Mouse (Mus musculus): ENCODE data around the gene Ntrk3.

Ntrk3 gene

DNA sequence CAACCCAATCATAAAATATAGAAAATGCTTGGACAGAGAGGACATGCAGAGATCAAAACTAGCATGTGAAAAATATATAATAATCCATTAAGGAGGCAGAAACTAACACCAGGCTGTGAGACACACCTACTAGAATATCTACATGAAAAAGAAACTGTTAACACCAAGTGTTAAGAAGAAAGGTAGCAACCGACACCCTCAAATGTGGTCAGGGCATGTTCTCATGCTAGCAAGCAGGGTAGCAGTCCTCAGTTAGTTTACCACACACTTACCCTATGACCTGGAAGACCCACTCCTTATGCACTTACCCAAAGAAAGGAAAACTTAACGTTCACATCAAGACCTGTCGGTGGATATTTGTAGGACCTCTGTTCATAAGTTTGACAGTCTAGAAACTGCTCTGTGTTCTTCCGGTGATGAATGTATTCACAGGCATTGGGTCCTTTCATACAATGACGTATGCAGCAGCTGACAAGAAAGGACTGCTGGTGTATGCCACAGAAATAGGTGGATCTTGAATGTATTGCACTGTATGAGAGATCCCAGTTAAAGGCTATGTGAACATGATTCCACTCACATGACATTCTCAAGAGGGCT is at the start of gene Ntrk3:
Gene Ntrk3 (minus strand): TSS at position 399 of the 597 bp plus-strand sequence.
- in situ Hi-C loops (cut with MboI, MseI) = no loop called here

DNA sequence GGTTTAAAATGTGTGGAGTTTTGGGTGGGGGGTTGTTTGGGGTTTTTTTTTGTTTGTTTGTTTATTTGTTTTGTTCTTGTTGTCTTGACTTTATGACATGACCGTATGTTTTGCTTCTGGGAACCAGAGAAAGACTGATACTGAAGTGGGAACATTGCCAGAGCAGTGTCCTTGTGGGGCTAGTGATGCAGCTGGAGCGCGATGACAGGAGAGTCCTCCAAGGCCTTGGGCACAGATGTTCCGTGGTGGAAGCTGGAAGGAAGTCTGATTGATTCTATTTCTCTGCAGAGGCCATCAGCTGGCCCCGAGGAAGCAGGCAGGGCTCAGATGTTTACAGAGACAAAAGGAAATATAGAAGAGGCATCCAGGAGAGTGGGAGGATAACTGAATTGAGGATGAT is 48.1 kb upstream of the Ntrk3 start:
- in situ Hi-C loops (cut with MboI, MseI) = no loop called here

DNA sequence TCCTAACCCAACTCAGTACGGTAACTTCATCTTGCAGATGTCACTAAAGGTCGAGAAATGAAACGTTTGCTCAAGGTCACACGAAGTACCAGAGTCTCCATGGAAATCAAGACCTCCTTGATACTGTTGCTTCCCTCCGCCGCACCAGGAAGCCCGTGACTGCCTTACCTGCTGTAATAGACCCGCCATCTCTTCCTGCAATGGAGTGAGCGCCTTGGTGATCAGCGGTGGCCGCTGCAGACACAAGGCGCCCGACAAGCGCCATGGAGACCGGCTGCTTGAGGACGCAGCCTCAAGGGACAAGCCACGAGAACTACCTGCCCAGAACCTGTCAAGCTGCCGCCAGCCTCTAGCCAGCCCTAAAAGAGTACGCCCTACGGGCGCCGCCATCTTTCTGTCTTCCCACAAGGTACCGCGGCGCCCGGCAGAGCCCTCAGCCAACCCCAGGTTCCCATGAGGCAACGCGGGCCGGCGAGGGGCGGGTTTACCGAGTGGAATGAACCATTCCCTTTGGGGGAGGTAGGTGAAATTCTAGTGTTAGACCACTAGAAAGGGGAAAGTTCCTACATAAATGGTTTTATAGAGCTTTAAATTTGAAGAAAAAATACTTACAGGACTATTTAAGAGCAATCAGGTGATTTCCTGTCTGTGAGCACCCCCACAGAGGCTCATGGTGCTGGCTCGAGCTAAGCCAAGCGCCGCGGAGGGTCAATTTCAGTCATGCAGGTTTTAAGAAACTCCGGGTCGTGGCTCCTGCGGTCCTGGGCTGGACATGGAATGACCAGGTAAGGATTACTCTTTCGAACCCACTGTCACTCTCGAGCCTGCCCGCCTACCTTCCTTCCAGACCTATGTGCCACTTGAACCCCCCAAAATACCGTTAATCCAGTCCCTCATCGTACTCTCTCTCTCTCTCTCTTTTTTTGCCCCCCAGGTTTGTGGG is 45.1 kb upstream of the Ntrk3 start, which contains the start of the genes Mrps11 and Mrpl46:
Gene Mrps11 (plus strand): TSS at position 481 of the 943 bp plus-strand sequence.
Gene Mrpl46 (minus strand): TSS at position 893 of the 943 bp plus-strand sequence.
- in situ Hi-C loops (cut with MboI, MseI) = no loop called here

DNA sequence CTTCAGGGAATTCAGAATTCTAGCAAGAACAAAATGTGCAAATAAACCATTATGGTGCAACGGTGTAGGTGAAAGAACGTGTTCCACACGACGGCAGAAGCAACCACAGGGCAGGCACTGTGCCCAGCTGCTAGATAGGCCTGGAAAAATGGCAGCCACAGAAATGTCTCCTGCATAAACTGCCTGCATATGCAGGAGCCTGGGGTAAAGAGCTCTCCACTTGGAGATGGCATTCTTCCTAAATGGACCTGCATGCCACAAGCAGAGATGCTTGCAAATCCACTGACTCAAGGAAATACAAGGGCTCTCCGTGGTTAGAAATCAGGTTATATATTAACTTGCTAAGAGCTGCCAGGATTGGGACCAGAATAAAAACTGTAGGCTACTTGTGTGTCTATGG is 40.9 kb upstream of the Ntrk3 start:
- in situ Hi-C loops (cut with MboI, MseI) = no loop called here

DNA sequence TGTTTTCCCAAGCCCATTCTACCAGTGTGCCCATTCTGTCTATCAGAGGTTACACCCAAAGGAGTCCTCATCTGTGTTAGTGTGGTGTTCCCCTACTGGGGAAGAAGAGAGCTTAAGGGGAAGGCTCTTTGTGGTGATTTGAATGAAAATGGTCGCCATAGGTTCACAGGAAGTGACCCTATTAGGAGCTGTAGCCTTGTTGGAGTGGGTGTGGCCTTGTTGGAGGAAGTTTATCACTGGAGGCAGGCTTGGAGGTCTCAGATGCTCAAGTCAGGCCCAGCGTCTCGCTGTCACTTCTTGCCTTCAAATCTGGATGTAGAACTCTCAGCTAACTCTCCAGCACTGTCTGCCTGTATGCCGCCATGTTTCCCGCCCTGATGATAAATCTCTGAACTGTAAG is 33.1 kb upstream of the Ntrk3 start:
- in situ Hi-C loops (cut with MboI, MseI) = loop anchor here in 1 of 2 experiments (25.0 kb wide), 3 partner anchors 984 to 1459 kb away; no protein-coding TSS in a partner anchor

DNA sequence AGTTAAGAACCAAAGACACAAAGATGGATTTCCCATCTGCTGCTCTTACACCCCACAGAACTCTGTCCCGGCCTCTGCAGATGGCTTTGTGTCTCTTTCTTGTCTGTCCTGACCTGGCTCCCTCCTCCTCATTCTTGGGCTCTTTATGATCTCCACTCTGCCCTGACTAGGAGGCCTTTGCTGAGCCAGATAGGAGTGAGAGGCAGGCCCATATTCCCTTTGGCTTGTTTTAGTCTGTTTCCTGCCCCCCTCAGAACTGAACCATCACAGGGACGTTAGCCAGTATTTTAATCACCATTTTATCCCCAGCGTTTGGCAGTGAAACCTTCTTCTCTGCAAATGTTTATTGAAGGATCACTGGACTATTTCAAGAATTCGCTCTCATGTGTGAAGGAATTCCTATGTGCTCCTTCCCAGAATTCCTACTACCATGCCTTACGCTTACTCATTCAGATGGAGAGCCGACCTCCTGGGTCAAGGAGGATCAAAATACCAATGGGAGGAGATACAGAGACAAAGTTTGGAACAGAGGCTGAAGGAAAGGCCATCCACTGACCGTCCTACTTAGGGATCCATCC is 31.4 kb upstream of the Ntrk3 start:
- in situ Hi-C loops (cut with MboI, MseI) = loop anchor here (5.0 to 25.0 kb wide), 7 partner anchors 112 to 1457 kb away; no protein-coding TSS in a partner anchor

DNA sequence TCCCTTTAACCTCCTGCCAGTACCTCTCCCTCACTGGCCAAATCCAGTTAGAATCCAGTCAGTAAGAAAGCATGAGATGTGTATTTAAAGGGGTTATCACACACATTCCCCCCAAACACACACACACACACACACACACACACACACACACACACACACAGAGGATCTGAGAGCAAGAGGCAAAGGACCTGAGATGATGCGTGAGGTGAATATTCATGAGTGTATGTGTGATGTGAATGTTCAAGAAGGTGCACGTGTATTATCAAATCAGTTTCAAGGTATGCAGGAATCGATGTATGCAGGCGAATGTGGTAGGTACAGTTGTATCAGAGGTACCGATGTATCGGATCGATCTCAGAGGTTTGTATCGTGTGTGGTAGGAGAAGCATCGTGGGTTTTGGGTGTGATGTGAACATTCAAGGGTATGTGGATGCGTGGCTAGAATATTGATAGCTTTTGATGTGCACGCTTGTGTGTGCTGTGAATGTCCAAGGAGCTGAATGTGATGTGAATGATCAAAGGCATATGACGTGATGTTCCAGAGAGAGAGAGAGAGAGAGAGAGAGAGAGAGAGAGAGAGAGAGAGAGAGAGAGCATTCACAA is 30.2 kb upstream of the Ntrk3 start:
- in situ Hi-C loops (cut with MboI, MseI) = loop anchor here (5.0 to 25.0 kb wide), 7 partner anchors 111 to 1456 kb away; no protein-coding TSS in a partner anchor

DNA sequence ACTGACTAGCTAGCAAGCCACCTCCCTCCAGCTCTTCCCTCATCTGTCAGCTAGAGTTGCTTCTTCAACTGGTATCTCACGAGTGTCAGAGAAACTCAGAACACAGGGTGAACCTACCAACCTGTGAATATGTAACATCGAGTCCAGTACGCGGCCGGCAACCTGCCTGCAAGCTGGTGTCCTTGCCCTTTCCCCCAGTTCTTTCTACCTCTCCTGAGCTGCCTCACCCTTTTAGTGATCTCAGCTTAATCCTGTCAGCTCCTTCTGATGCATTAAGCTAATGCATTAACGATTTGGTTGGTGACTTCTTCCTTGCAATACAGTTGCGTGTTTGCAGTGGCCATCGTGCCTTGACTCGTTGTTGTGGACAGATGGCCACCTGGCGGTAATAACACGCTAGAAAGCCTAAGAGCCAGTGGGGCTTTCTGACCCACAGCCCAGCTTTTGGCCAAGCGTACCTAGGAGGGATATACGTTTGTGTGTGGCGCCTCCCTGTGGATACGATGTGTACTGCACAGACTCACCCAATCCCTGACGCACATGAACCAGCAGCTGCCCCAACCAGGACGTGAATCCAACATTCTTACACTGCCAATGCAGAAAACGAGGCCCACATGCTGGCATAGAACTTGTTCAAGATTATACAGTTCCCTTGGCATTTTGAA is 28.3 kb upstream of the Ntrk3 start:
- in situ Hi-C loops (cut with MboI, MseI) = loop anchor here (5.0 to 25.0 kb wide), 7 partner anchors 109 to 1454 kb away; no protein-coding TSS in a partner anchor

DNA sequence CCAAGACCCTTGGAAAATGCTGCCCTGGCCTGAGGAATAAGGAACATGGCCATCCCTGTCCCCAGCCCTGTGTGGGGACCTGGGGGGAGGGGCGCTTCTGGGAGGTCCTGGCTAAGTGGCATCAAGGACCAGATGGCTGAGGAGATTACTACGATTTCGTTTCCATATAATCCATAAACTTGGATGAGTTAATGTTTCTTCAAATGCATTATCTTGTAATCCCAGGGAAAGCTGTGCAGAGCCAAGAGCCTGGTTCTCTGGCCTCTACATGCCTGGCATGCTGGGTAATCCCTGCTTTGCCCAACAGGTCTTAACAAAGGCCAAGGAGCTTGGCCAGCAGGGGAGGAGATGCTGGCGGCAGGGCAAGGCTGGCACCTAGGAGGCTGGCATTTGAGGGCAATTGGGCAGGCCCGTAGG is 27.4 kb upstream of the Ntrk3 start:
- in situ Hi-C loops (cut with MboI, MseI) = loop anchor here (5.0 to 25.0 kb wide), 7 partner anchors 108 to 1453 kb away; no protein-coding TSS in a partner anchor

DNA sequence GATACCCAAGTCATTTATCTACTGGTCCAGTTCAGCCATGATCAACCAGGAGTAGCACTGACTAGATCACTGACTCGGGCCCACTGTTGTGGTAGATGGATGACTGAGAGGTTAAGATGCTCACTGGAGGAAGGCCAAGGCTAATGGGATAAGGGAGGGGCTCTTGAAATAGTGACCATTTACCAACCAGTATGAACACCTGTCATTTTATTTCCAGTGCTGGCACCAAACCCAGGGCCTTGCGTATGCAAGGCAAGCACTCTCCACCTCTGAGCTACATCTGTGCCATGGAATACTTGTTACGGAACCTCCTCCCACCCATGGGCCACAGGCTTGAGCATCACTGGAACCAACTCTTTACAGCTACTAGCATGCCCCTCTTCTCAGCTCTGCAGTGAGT is 26.0 kb upstream of the Ntrk3 start:
- in situ Hi-C loops (cut with MboI, MseI) = loop anchor here (10.0 to 25.0 kb wide), 5 partner anchors 109 to 1452 kb away; no protein-coding TSS in a partner anchor

DNA sequence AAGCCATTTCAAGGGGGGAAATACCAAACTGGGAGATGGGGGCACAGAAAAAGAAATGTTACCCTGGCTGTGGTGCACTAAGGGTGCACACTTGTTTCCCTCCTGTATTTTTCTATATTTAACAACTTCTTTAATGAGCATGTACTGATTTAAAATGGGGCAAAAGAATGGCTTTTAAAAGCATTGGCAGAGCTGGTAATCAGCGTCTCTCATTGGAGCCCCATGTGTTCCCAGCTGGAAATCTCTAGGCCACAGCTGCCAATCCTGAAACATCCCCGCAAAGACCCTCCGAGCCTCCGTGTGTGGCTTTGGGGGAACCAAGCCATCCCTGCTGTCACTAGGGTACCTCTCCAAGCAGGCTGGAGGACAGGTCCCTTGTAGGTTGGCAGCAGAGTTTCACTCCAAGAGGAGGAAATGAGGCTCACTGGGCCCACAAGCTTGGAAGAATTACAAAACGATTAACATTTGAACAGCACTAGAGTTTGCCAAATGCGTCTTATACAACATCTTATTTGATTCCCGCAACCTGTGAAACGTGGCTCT is 16.7 kb upstream of the Ntrk3 start:
- in situ Hi-C loops (cut with MboI, MseI) = loop anchor here in 1 of 2 experiments (25.0 kb wide), 3 partner anchors 967 to 1442 kb away; no protein-coding TSS in a partner anchor

DNA sequence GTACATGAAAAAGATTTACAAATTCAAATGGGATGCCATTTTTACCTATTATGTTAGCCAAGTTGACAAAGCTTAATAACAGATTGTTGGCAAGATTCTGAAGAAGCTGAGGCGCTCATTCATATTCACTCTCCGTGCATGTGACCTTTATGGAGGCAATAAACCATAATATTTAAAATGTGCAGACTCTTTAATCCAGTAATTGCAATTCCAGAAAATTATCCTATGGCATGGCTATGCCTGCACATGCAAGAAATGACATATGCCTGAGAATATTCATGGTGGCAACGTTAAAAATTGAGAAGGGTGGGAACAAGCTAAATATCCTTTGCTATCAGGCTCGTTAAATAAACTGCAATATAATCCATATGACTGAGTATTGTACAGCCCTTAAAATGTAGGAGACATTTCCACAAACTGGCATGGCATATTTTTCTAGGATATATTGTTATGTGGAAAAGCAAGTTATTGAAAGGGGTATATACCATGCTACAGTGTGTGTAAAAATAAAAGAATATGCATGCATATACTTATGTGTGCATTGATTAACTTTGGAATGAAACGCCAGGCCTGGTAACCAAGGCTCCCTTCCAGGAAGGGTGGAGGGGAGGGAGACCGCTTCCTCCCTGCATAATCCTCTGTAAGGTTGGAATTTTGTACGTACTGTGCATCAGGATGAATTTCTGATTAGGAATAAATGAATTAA is 16.1 kb upstream of the Ntrk3 start:
- in situ Hi-C loops (cut with MboI, MseI) = loop anchor here in 1 of 2 experiments (25.0 kb wide), 3 partner anchors 967 to 1442 kb away; no protein-coding TSS in a partner anchor

DNA sequence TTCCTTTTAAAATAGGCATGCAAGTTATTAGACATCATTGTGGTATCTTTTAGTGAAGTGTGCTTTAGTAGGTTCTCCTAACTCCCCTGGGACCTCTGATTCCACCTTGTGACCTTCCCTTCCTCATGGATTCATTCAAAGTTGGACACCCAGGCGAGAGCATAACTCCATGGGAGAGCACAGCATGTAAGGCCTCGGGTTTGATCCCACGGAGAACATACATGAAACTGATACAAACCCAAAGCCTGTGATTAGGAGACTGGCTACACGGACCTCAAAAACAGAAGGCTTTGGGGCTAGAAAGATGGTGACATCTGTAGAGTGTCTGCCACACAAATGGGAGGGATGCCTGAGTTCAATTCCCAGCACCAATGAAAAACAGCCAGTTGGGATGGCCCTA is 15.1 kb upstream of the Ntrk3 start:
- in situ Hi-C loops (cut with MboI, MseI) = loop anchor here in 1 of 2 experiments (25.0 kb wide), 3 partner anchors 966 to 1441 kb away; no protein-coding TSS in a partner anchor

DNA sequence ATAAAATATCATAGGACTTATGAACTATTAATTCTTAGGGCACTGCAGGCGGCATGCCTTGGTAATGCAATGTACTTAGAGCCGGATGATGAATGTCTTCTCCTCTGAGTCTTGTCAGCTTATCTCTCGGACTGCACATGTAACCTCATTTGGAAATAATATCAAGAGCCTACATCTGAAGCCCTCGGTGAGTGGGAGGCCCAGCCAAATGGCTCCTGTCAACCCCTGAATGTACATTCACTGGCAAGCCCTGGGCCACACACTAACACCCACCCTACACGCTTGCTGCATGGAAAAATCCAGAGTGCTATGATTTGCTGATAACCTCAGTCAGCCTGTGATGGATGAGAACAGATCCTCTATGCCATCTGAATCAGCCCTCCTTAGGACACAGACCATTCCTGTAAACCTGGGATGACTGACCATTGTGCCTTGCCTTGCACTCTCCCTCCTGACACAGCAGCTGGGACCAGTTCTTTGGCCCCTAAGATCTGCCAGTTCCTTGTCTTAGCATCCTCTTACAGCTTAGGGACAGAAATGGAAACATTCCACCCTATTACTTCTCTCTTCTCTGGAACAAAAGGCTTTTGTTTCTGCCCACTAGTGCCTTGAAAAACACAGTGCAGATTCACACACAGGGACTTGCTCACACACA is 6.0 kb upstream of the Ntrk3 start:
- in situ Hi-C loops (cut with MboI, MseI) = no loop called here

DNA sequence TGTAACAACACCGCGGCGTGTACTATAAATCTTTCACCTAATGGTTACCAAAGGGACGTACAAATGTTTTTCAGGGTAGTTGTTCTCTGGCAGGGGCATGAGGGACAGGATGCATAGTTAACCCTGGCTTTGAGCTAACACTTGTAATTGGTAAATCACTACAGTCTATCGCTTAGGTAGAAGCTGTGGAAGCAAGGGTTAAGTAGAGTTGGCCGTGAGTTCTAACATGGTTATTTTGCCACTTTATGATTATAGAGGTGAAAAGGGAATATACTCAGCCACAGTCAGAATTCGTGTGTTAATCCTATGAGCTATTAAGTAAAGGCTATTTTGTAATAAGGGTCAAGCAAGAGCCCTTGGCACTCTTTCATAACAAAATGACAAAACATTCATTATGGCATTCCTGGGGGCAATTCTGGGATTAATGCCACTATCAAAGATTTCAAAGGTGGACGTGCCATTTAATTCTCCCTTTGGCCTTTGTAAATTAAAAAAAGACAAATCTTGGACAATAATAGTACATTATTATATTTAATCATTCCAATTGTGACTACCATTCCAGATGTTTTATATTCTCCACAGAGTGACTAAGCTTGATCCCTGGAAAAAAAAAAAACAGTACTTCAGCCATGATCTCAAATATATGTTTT is 1.7 kb upstream of the Ntrk3 start:
- in situ Hi-C loops (cut with MboI, MseI) = no loop called here

DNA sequence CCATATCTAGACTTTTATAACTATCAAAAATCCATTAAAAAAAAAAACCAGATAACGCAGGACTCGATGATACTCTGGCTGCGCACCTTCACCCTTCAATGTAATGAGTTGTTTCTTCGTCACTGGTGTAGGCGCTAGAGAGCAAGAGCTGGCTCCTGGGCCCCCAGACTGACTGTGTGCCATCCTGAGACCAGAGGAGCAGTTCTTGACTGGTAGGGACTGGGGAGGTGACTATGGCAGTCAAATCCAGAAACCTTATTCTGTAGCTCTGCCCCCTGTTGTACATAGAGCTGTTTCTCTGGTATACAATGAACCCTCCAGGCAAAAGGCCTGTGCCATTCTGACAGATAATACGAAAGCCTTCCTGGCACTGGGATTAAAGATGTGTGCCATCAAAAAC is 616 bp downstream of the Ntrk3 start:
- in situ Hi-C loops (cut with MboI, MseI) = no loop called here

DNA sequence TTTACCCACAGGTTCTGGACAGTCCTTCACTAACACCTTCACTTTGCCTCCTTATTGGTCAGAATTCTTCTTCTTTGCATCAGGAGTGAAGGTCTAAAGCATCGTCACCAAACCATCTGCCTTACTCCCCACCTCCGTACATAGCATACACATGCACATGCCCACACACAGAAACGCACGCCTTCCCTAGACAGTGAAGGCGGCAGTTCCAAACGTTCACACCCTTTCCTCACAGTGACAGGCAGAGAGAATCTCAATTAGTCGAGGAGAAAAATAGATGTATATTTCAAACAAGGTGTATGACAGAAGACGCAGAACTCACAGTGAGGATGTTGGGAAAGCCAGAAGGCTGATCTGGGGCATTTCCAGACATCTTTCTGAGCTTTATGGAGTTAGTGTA is 6.4 kb downstream of the Ntrk3 start:
- in situ Hi-C loops (cut with MboI, MseI) = no loop called here

DNA sequence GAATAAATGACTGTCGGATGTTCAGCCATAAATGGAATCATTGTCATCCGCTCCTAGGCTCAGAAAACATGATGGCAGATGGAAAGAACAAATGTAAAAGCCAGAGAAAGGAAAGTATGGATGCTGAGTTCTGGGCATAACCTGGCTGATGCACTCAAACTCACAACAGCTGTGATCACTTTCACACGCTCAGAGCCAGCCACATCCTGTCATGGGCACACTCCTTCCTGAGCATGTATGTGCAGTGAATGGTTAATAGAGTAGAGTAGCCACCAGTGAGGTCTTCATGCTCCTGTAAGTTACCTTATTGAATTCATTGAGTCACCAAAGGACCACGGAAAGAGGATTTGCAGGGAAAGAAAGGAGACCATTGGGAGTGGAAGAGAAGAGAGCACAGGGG is 13.2 kb downstream of the Ntrk3 start:
- in situ Hi-C loops (cut with MboI, MseI) = no loop called here

DNA sequence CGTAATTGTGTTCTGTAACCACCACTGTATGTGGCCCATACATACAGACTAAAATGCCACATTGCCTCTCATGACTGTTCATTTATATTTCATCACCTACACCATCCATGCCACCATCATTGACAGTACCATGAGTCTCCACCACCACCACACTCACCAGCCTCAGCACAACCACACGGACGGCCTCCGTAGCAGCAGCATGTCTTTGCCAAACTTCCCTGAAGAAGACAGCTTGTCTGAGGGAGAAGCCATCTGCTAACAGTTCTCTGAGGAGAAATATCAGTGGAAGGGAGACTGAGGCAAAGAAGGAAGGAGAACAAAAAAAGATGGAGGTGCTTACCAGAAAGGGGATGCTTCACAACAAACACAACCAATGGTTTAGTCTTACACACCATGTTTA is 15.8 kb downstream of the Ntrk3 start:
- in situ Hi-C loops (cut with MboI, MseI) = no loop called here
